Mouse (Mus musculus): ENCODE results near the gene Lhfpl2. TPM values are rescaled to one million over a fixed set of nuclear protein-coding genes. Genes with fewer than 3 reads are reported as not detected.

Lhfpl2 gene
- polyA plus RNA-seq, 1 experiment from 2014 or later, result 24.4 TPM

GRCm38 (mm10) chr13:94084220-94085126, 26.9 kb downstream of the Lhfpl2 start:
- Histone ChIP-seq H3K4me3 (no peak overlapping the region), H3K27me3 (replicated peaks) (no peaks in the 10 kb centered on the region), H3K36me3 (peaks cover 14% of the 10 kb centered on the region), H3K4me1 (replicated peaks) (peaks cover 7% of the 10 kb centered on the region; the same call in 1 of the 2 replicates), H3K9me3 (replicated peaks) (no peaks in the 10 kb centered on the region), H3K27ac (ENCODE audit: poor library complexity, severe bottlenecking) (no peak overlapping the region), H3K9ac (no peak overlapping the region), H3K4me2 (no peak overlapping the region)
- WGBS, result 83% methylated on average over 15 of the region's 15 CpGs
- ATAC-seq (ENCODE audit: insufficient number of reproducible peaks, low FRiP score), result no peak

GRCm38 (mm10) chr13:94086090-94086808, 28.7 kb downstream of the Lhfpl2 start:
- no peak overlapping the region for H3K27ac ChIP-seq (ENCODE audit: poor library complexity, severe bottlenecking)
- H3K27me3 ChIP-seq (replicated peaks), result no peaks in the 10 kb centered on the region
- no peak overlapping the region for H3K4me2 ChIP-seq
- no peak overlapping the region for H3K9ac ChIP-seq
- H3K9me3 ChIP-seq (replicated peaks), result no peaks in the 10 kb centered on the region
- H3K36me3 ChIP-seq, result 0 out of 2 replicates have a peak, but pooled peaks cover 8% of the 10 kb centered on the region
- H3K4me3 ChIP-seq, result no peak overlapping the region
- 84% methylated on average over 12 of the region's 12 CpGs for WGBS
- ATAC-seq (ENCODE audit: insufficient number of reproducible peaks, low FRiP score), result no peak
- H3K4me1 ChIP-seq (replicated peaks), result peaks cover 15% of the 10 kb centered on the region

- Histone ChIP-seq H3K4me3 (no peak overlapping the region), H3K4me2 (no peak overlapping the region), H3K27ac (ENCODE audit: poor library complexity, severe bottlenecking) (no peak overlapping the region), H3K9me3 (replicated peaks) (no peaks in the 10 kb centered on the region), H3K4me1 (replicated peaks) (peaks cover 22% of the 10 kb centered on the region), H3K27me3 (replicated peaks) (no peaks in the 10 kb centered on the region), H3K36me3 (0 out of 2 replicates have a peak, but pooled peaks cover 8% of the 10 kb centered on the region), H3K9ac (no peak overlapping the region)
- WGBS, result 84% methylated on average over 9 of the region's 9 CpGs
- ATAC-seq (ENCODE audit: insufficient number of reproducible peaks, low FRiP score), result no peak
These were observed 29.5 kb downstream of the Lhfpl2 start for GRCm38 (mm10) chr13:94087061-94087460.

- H3K4me1 ChIP-seq (replicated peaks), result peaks cover 30% of the 10 kb centered on the region
- H3K36me3 ChIP-seq, result 0 out of 2 replicates have a peak, but pooled peaks cover 8% of the 10 kb centered on the region
- H3K4me3 ChIP-seq, result no peak overlapping the region
- no peaks in the 10 kb centered on the region for H3K9me3 ChIP-seq (replicated peaks)
- H3K27me3 ChIP-seq (replicated peaks), result no peaks in the 10 kb centered on the region
- no peak overlapping the region for H3K9ac ChIP-seq
- no peak for ATAC-seq (ENCODE audit: insufficient number of reproducible peaks, low FRiP score)
- 59% methylated on average over 9 of the region's 9 CpGs for WGBS
- no peak overlapping the region for H3K4me2 ChIP-seq
- H3K27ac ChIP-seq (ENCODE audit: poor library complexity, severe bottlenecking), result no peak overlapping the region
These were observed 31.2 kb downstream of the Lhfpl2 start for GRCm38 (mm10) chr13:94088788-94089187.

GRCm38 (mm10) chr13:94089286-94089685, 31.7 kb downstream of the Lhfpl2 start:
- H3K4me2 ChIP-seq, result no peak overlapping the region
- H3K36me3 ChIP-seq, result 0 out of 2 replicates have a peak, but pooled peaks cover 8% of the 10 kb centered on the region
- 50% methylated on average over 9 of the region's 9 CpGs for WGBS
- no peak for ATAC-seq (ENCODE audit: insufficient number of reproducible peaks, low FRiP score)
- no peak overlapping the region for H3K9ac ChIP-seq
- no peaks in the 10 kb centered on the region for H3K9me3 ChIP-seq (replicated peaks)
- H3K4me1 ChIP-seq (replicated peaks), result peaks cover 35% of the 10 kb centered on the region
- no peak overlapping the region for H3K4me3 ChIP-seq
- no peak overlapping the region for H3K27ac ChIP-seq (ENCODE audit: poor library complexity, severe bottlenecking)
- no peaks in the 10 kb centered on the region for H3K27me3 ChIP-seq (replicated peaks)

- no peaks in the 10 kb centered on the region for H3K9me3 ChIP-seq (replicated peaks)
- no peak overlapping the region for H3K9ac ChIP-seq
- H3K36me3 ChIP-seq, result 0 out of 2 replicates have a peak, but pooled peaks cover 2% of the 10 kb centered on the region
- peaks cover 42% of the 10 kb centered on the region for H3K4me1 ChIP-seq (replicated peaks)
- H3K4me3 ChIP-seq, result no peak overlapping the region
- 50% methylated on average over 2 of the region's 2 CpGs for WGBS
- H3K27ac ChIP-seq (ENCODE audit: poor library complexity, severe bottlenecking), result no peak overlapping the region
- no peak for ATAC-seq (ENCODE audit: insufficient number of reproducible peaks, low FRiP score)
- no peaks in the 10 kb centered on the region for H3K27me3 ChIP-seq (replicated peaks)
- no peak overlapping the region for H3K4me2 ChIP-seq
These were observed 33.8 kb downstream of the Lhfpl2 start for GRCm38 (mm10) chr13:94091366-94091765.

GRCm38 (mm10) chr13:94094176-94094575, 36.6 kb downstream of the Lhfpl2 start:
- ATAC-seq (ENCODE audit: insufficient number of reproducible peaks, low FRiP score), result no peak
- H3K9me3 ChIP-seq (replicated peaks), result no peaks in the 10 kb centered on the region
- no peak overlapping the region for H3K9ac ChIP-seq
- H3K4me1 ChIP-seq (replicated peaks), result peaks cover 55% of the 10 kb centered on the region
- no peaks in the 10 kb centered on the region for H3K27me3 ChIP-seq (replicated peaks)
- no peaks in the 10 kb centered on the region for H3K36me3 ChIP-seq
- WGBS, result 55% methylated on average over 4 of the region's 4 CpGs
- no peak overlapping the region for H3K27ac ChIP-seq (ENCODE audit: poor library complexity, severe bottlenecking)
- H3K4me3 ChIP-seq, result no peak overlapping the region
- no peak overlapping the region for H3K4me2 ChIP-seq

GRCm38 (mm10) chr13:94094625-94095024, 37.0 kb downstream of the Lhfpl2 start:
- WGBS, result 74% methylated on average over 3 of the region's 3 CpGs
- Histone ChIP-seq H3K4me1 (replicated peaks) (peaks cover 55% of the 10 kb centered on the region), H3K27me3 (replicated peaks) (no peaks in the 10 kb centered on the region)

GRCm38 (mm10) chr13:94095202-94095601, 37.6 kb downstream of the Lhfpl2 start:
- no peak overlapping the region for H3K27ac ChIP-seq (ENCODE audit: poor library complexity, severe bottlenecking)
- no peak for ATAC-seq (ENCODE audit: insufficient number of reproducible peaks, low FRiP score)
- no peaks in the 10 kb centered on the region for H3K36me3 ChIP-seq
- H3K4me2 ChIP-seq, result no peak overlapping the region
- no peak overlapping the region for H3K4me3 ChIP-seq
- no peak overlapping the region for H3K9ac ChIP-seq
- H3K27me3 ChIP-seq (replicated peaks), result no peaks in the 10 kb centered on the region
- no peaks in the 10 kb centered on the region for H3K9me3 ChIP-seq (replicated peaks)
- H3K4me1 ChIP-seq (replicated peaks), result peaks cover 55% of the 10 kb centered on the region

More at GRCm38 (mm10) chr13:94094625-94095024, 37.0 kb downstream of the Lhfpl2 start:
- no peak overlapping the region for H3K9ac ChIP-seq
- ATAC-seq (ENCODE audit: insufficient number of reproducible peaks, low FRiP score), result no peak
- H3K4me3 ChIP-seq, result no peak overlapping the region
- H3K27ac ChIP-seq (ENCODE audit: poor library complexity, severe bottlenecking), result no peak overlapping the region
- H3K4me2 ChIP-seq, result no peak overlapping the region
- no peaks in the 10 kb centered on the region for H3K9me3 ChIP-seq (replicated peaks)
- no peaks in the 10 kb centered on the region for H3K36me3 ChIP-seq

- no peaks in the 10 kb centered on the region for H3K9me3 ChIP-seq (replicated peaks)
- no peak for ATAC-seq (ENCODE audit: insufficient number of reproducible peaks, low FRiP score)
- H3K4me2 ChIP-seq, result no peak overlapping the region
- no peak overlapping the region for H3K4me3 ChIP-seq
- peaks cover 50% of the 10 kb centered on the region for H3K4me1 ChIP-seq (replicated peaks)
- no peak overlapping the region for H3K9ac ChIP-seq
- no peaks in the 10 kb centered on the region for H3K27me3 ChIP-seq (replicated peaks)
- no peaks in the 10 kb centered on the region for H3K36me3 ChIP-seq
- no peak overlapping the region for H3K27ac ChIP-seq (ENCODE audit: poor library complexity, severe bottlenecking)
- WGBS, result 68% methylated on average over 2 of the region's 2 CpGs
These were observed 40.1 kb downstream of the Lhfpl2 start for GRCm38 (mm10) chr13:94097667-94098066.

GRCm38 (mm10) chr13:94098369-94099084, 40.9 kb downstream of the Lhfpl2 start:
- peaks cover 48% of the 10 kb centered on the region for H3K4me1 ChIP-seq (replicated peaks)
- H3K4me3 ChIP-seq, result no peak overlapping the region
- H3K4me2 ChIP-seq, result no peak overlapping the region
- H3K27ac ChIP-seq (ENCODE audit: poor library complexity, severe bottlenecking), result no peak overlapping the region
- no peak overlapping the region for H3K9ac ChIP-seq
- no peak for ATAC-seq (ENCODE audit: insufficient number of reproducible peaks, low FRiP score)
- 64% methylated on average over 16 of the region's 16 CpGs for WGBS
- H3K27me3 ChIP-seq (replicated peaks), result no peaks in the 10 kb centered on the region
- no peaks in the 10 kb centered on the region for H3K9me3 ChIP-seq (replicated peaks)
- H3K36me3 ChIP-seq, result no peaks in the 10 kb centered on the region
